Mouse (Mus musculus): Measurements from ENCODE around the gene Nhlh1. TPM values are rescaled to one million over a fixed set of nuclear protein-coding genes. Genes with fewer than 3 reads are reported as not detected.

Nhlh1 gene
- polyA plus RNA-seq, 1 experiment from 2014 or later, result 10.8 TPM

DNA sequence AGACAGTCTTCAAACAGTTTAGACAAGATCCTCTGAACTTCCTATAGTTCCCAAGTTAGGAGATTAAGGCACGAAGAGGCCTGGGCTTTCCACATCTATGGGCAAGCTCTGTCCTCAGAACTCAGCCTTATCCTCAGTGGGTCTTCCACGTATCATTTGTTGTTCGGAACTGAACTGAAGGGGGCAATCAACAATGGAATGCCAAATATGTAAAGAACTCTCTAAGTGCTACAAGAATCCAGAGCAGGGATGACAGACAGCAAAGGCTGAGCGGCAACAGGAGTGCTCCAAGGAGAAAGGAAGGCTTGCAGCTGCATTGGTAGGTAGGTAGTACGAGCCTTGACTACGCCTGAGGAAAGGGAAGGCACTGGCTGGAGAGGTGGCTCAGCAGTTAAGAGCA, 12.9 kb upstream of the Nhlh1 start:
- H3K36me3 ChIP-seq, result peaks cover 99% of the 10 kb centered on the region
- no peak overlapping the region for H3K4me3 ChIP-seq
- H3K27me3 ChIP-seq, result no peaks in the 10 kb centered on the region
- peaks cover 6% of the 10 kb centered on the region for H3K4me1 ChIP-seq (replicated peaks)
- no peaks in the 10 kb centered on the region for H3K9me3 ChIP-seq
- no peak overlapping the region for H3K4me2 ChIP-seq
- no peak for ATAC-seq (ENCODE audit: low read depth)
- no peak overlapping the region for H3K9ac ChIP-seq
- no peak overlapping the region for H3K27ac ChIP-seq (replicated peaks)
- WGBS, result 88% methylated on average over 6 of the region's 6 CpGs

DNA sequence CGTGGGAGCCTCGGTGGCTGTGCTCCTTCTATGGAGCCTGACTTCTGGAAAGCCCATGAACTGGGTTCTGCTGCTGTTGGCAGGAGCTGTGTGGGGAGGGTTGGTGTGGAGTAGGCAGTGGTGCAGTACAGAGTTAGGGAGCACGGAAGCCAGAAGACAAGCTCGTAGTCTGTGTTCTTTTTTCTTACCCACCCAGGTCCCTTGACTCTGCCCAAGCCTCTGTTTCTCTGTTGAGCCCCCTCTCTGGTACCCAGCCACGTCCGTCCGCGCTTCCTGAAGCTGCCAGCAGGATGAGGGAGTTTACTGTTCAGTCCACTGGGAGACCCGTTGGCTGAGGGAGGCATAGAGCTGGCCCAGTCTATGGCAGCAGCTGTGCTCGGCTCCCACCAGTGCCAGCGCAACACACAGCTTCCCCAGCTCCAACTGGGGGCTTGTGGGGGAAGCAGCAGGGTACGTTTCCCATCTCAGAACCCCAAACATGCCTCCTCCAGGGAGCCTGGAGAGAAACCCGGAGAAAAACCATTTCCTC, 7.3 kb upstream of the Nhlh1 start:
- peaks cover 51% of the 10 kb centered on the region for H3K4me1 ChIP-seq (replicated peaks)
- no peak overlapping the region for H3K4me3 ChIP-seq
- peaks cover 55% of the 10 kb centered on the region for H3K36me3 ChIP-seq
- no peak overlapping the region for H3K4me2 ChIP-seq
- H3K9ac ChIP-seq, result 0 out of 2 replicates have a peak overlapping the region, but pooled peaks have one; percentile 41
- H3K27me3 ChIP-seq, result no peaks in the 10 kb centered on the region
- 44% methylated on average over 13 of the region's 13 CpGs for WGBS
- no peaks in the 10 kb centered on the region for H3K9me3 ChIP-seq
- peak overlapping the region; percentile 86 for H3K27ac ChIP-seq (replicated peaks)
- peak; percentile 69 for ATAC-seq (ENCODE audit: low read depth)

DNA sequence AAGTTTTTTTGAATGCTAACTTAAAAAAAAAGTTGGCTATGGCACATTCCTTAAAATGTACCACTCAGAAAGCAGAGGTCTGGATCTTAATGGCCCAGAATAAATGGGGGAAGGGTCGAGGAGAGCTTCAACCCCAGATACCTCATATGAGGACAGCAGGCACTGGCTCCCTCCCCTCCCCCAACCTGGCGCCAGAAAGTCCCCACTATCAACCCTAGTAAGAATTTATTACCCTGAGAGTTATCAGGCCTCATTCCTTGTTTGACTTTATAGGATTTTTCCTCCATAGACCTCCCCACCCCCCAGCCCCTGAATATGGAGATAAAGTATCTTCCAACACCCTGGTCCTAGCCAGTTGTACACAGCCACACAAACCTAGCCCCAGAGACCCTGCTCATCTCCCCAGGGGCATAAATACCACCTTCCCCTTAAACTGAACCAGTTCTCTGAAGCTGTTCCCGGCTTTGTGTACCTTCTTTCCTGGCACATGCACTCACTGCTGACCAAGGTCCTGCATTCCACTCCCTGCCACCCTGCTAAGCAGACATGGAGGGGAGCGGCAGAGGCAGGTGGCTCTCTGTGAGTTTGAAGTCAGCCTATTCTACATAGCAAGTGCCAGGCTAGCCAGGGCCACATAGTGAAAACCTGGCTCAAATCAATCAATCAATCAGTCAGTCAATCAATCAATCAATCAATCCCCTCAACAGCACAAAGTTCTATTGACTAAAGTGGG, 6.1 kb upstream of the Nhlh1 start:
- H3K27me3 ChIP-seq, result no peaks in the 10 kb centered on the region
- peaks cover 43% of the 10 kb centered on the region for H3K36me3 ChIP-seq
- WGBS, result 29% methylated on average over 4 of the region's 4 CpGs
- no peaks in the 10 kb centered on the region for H3K9me3 ChIP-seq
- peaks cover 63% of the 10 kb centered on the region for H3K4me1 ChIP-seq (replicated peaks)
- H3K27ac ChIP-seq (replicated peaks), result no peak overlapping the region; the same call in 1 of the 2 replicates
- H3K4me3 ChIP-seq, result no peak overlapping the region
- no peak overlapping the region for H3K9ac ChIP-seq
- no peak for ATAC-seq (ENCODE audit: low read depth)
- H3K4me2 ChIP-seq, result no peak overlapping the region

DNA sequence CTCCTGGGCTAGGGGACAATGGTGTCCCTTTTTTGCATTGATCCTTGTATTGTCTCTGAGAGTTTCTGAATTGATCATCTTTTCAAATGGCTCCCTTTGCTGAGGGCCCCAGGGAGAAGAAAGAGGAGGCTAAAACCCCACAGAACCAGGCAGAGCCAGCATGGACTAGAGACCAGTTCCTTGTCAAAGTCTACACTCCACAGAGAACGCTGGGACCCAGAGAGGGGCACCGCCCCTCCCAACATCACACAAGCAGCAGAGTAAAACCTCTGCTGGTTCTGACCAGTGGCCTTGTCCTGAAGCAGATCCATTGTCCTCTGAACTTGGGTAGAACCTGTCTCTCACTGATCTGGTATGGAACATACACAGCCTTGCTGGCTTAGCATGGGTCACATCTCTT, 4.7 kb upstream of the Nhlh1 start:
- Histone ChIP-seq H3K4me3 (no peak overlapping the region), H3K4me1 (replicated peaks) (peaks cover 76% of the 10 kb centered on the region), H3K27ac (replicated peaks) (peak overlapping the region; percentile 89), H3K27me3 (no peaks in the 10 kb centered on the region), H3K9ac (no peak overlapping the region), H3K36me3 (peaks cover 29% of the 10 kb centered on the region), H3K4me2 (no peak overlapping the region), H3K9me3 (no peaks in the 10 kb centered on the region)
- no peak for ATAC-seq (ENCODE audit: low read depth)
- 83% methylated on average over 2 of the region's 2 CpGs for WGBS

DNA sequence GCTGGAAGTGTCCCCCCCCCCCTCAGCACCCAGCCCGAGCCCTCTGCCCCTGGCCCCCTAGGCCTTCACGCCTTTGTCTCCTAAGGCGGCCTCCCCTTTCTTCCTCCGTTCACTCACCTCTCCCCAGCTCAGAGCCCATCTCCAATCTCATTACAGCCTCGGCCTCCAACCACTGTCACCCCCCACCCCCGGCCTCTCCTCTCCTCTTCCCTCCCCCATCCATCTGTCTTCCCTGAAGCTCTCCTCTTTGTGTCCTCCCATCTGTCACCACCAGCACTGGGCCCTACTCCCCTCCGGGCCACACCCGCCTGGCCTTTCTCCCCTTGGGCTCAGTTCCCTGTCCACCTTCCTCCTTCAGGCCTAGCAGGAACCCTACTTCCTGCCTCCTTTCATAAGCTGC, 3.8 kb upstream of the Nhlh1 start:
- H3K9ac ChIP-seq, result peak overlapping the region; percentile 34; the same call in 1 of the 2 replicates
- 5% methylated on average over 8 of the region's 8 CpGs for WGBS
- H3K4me2 ChIP-seq, result peak overlapping the region; percentile 29; the same call in 1 of the 2 replicates
- peaks cover 83% of the 10 kb centered on the region for H3K4me1 ChIP-seq (replicated peaks)
- peaks cover 21% of the 10 kb centered on the region for H3K36me3 ChIP-seq
- no peak overlapping the region for H3K4me3 ChIP-seq
- H3K27me3 ChIP-seq, result no peaks in the 10 kb centered on the region
- H3K27ac ChIP-seq (replicated peaks), result peak overlapping the region; percentile 89
- H3K9me3 ChIP-seq, result no peaks in the 10 kb centered on the region
- ATAC-seq (ENCODE audit: low read depth), result peak; percentile 17

DNA sequence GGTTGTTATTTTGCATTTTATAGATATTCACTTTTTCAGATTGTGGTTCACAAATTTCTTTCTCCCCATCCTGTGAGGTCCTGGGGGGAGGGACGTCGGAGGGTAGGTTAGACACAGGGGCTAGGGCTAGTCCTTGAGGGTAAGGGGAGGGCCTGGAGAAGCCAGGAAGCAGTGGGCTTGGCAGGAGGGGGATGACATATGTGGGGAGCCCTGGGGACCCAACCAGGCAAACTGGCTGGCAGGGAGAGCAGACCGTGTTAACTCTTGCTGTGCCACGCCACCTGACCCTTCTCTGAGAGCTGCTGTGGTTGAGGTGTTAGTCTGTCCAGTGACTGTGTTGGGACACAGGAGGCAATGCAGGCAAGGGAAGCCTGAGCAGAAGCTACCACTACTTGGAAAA, 3.3 kb upstream of the Nhlh1 start:
- WGBS, result 27% methylated on average over 4 of the region's 4 CpGs
- Histone ChIP-seq H3K27ac (replicated peaks) (peak overlapping the region; percentile 89), H3K27me3 (no peaks in the 10 kb centered on the region), H3K4me1 (replicated peaks) (peaks cover 87% of the 10 kb centered on the region), H3K4me3 (no peak overlapping the region), H3K9ac (peak overlapping the region; percentile 34; the same call in 1 of the 2 replicates), H3K36me3 (peaks cover 16% of the 10 kb centered on the region), H3K9me3 (no peaks in the 10 kb centered on the region), H3K4me2 (peak overlapping the region; percentile 29; the same call in 1 of the 2 replicates)
- peak; percentile 41; the same call in 1 of the 2 replicates for ATAC-seq (ENCODE audit: low read depth)

DNA sequence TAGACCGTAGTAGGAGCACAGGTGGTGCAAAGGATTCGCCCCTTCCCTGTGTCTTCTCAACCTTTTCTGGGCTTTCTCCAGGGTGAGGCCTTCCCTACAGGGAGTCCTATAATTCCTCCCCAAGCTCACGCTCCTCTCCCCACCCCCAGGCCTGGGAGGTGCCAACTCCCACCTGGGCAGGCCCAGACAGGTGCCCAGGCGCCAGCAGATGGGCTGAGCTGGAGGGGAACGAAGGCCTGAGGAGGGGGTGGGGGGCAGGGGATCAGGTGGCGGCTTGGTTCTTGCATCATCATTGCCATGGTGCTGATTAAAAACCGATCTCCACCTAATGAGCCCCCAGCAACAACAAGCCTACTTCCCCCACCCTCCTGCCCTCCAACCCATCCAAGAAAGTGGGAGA, 1.5 kb upstream of the Nhlh1 start:
- Histone ChIP-seq H3K27ac (replicated peaks) (peak overlapping the region; percentile 89), H3K36me3 (no peaks in the 10 kb centered on the region), H3K4me2 (0 out of 2 replicates have a peak overlapping the region, but pooled peaks have one; percentile 34), H3K4me3 (no peak overlapping the region), H3K4me1 (replicated peaks) (peaks cover 85% of the 10 kb centered on the region), H3K9me3 (no peaks in the 10 kb centered on the region), H3K9ac (no peak overlapping the region), H3K27me3 (no peaks in the 10 kb centered on the region)
- 33% methylated on average over 7 of the region's 7 CpGs for WGBS
- ATAC-seq (ENCODE audit: low read depth), result no peak; the same call in 1 of the 2 replicates

DNA sequence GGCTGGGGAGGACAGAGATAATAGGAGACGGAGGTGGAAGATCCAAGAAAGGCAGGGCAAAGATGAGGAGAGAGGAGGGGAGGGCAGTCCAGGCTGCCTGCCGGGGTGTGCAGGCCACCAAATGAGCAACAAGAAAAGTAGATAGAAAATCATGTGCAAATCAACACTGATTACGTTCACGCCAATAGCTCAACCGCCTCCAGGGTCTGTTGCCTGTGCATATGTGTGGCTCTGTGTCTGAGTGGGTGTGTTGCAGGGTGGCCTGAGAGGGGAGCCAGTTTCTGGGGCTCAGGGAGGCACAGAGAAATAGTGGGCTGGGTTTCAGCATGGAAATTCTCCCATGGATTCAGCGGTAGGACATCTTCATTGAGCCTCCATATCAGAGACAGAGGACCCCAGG, 948 bp upstream of the Nhlh1 start:
- H3K27ac ChIP-seq (replicated peaks), result peak overlapping the region; percentile 89
- H3K4me1 ChIP-seq (replicated peaks), result peaks cover 86% of the 10 kb centered on the region
- H3K9me3 ChIP-seq, result no peaks in the 10 kb centered on the region
- no peak overlapping the region for H3K4me3 ChIP-seq
- H3K36me3 ChIP-seq, result no peaks in the 10 kb centered on the region
- H3K9ac ChIP-seq, result peak overlapping the region; percentile 26; the same call in 1 of the 2 replicates
- H3K27me3 ChIP-seq, result no peaks in the 10 kb centered on the region
- 37% methylated on average over 6 of the region's 6 CpGs for WGBS
- H3K4me2 ChIP-seq, result peak overlapping the region; percentile 34
- peak; percentile 6; the same call in 1 of the 2 replicates for ATAC-seq (ENCODE audit: low read depth)

DNA sequence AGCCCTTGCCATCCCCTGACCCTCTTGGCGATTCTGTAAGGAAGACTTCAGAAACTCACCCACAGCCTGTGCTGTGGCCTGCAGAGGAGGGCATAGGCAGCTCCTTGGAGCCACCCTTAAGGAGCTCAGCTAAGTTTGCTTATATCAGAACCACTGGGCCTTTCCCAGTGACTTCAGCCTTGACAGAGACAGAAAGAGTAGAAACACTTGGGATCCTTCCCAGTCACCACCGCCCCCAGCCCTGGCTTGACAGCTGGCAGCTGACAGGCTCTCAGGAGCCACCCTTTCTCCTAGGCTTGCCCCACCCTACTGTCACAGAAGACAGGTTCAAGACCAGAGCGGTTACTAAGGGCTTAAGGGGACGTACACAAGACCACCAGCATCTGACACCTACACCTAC, 1.1 kb downstream of the Nhlh1 start:
- Histone ChIP-seq H3K4me3 (peak overlapping the region; percentile 50), H3K9ac (peak overlapping the region; percentile 78), H3K36me3 (no peaks in the 10 kb centered on the region), H3K27ac (replicated peaks) (0 out of 2 replicates have a peak overlapping the region, but pooled peaks have one; percentile 18), H3K4me1 (replicated peaks) (peaks cover 86% of the 10 kb centered on the region), H3K9me3 (no peaks in the 10 kb centered on the region), H3K4me2 (peak overlapping the region; percentile 86), H3K27me3 (no peaks in the 10 kb centered on the region)
- whole genome bisulfite sequencing, result 69% methylated on average over 4 of the region's 4 CpGs
- ATAC-seq (ENCODE audit: low read depth), result no peak

DNA sequence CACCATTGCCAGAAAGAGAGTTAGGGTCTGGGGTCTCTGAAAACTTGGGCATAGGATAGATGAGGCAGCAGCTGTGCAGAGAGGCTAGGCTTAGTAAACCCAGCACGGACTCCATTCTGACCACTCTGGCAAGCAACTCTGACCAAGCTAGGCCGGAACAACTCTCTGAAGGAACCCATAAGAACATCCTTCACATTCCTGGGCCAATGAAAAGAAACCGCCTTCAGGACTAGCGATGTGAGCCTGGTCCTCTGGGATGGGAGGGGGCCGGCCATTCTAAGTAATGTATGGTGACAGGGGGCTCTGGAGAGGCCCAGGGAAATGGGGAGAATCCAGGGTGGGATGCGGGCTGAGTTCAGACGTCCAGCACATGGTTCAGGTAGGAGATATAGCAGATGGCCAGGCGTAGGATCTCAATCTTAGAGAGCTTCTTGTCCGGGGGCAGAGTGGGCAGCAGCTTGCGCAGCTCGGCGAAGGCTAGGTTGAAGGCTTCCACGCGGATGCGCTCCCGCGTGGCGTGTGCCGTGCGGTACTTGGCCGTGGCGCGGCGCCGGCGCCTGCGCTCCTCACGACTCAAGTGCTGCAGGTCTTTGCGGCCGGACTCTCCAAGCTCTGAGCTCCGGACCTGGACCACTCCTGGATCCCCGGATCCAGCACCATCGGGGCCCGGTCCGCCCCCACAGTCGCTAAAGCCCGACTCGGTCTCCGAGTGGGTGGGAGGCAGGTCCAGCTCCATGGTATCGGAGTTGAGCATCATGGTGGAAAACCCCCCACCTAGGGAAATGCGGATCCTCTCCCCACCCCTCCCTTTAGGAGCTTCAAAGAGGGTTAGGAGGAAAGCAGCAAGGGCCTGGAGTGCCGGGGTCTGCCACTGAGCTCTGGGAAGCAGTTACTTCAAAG, 3.6 kb downstream of the Nhlh1 start:
- peak overlapping the region; percentile 38; the same call in 1 of the 2 replicates for H3K27ac ChIP-seq (replicated peaks)
- H3K36me3 ChIP-seq, result no peaks in the 10 kb centered on the region

DNA sequence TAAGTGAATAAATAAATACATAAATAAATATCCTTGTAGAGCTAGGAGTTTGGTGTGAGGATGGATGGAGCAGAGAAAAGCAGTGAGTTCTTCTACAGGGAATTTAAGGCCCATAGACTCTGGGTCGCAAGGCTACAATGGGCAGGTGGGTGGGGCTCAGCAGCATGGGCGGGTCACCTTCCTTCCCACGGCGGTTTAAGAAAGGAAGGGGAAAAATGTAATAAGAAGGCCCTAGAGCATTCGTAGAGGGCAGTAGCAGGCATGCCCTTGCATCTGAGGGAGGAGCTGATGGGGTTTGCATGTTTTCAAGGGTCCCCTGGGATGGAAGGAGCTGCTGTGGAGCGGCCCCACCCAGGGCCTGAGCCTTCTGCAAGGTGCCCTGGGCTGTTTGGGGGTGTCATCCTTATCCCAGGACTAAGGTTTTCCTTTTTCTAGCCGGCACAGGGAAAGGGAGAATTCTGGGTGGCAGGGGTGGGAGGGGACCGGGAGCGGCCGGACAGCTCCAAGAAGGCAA, 4.5 kb downstream of the Nhlh1 start:
- Histone ChIP-seq H3K9me3 (no peaks in the 10 kb centered on the region), H3K4me3 (peak overlapping the region; percentile 50), H3K27ac (replicated peaks) (0 out of 2 replicates have a peak overlapping the region, but pooled peaks have one; percentile 14), H3K4me2 (peak overlapping the region; percentile 86), H3K36me3 (no peaks in the 10 kb centered on the region), H3K4me1 (replicated peaks) (peaks cover 80% of the 10 kb centered on the region), H3K9ac (peak overlapping the region; percentile 78), H3K27me3 (no peaks in the 10 kb centered on the region)
- 9% methylated on average over 10 of the region's 10 CpGs for WGBS
- no peak for ATAC-seq (ENCODE audit: low read depth)

More for the DNA sequence above, 3.6 kb downstream of the Nhlh1 start:
- peak overlapping the region; percentile 50 for H3K4me3 ChIP-seq
- H3K9me3 ChIP-seq, result no peaks in the 10 kb centered on the region
- H3K4me1 ChIP-seq (replicated peaks), result peaks cover 80% of the 10 kb centered on the region
- peak overlapping the region; percentile 86 for H3K4me2 ChIP-seq
- 3% methylated on average over 42 of the region's 42 CpGs for WGBS
- H3K27me3 ChIP-seq, result no peaks in the 10 kb centered on the region
- H3K9ac ChIP-seq, result peak overlapping the region; percentile 78
- 0 out of 2 replicates have a peak, but pooled peaks have one; percentile 24 for ATAC-seq (ENCODE audit: low read depth)

All from neural tube, embryonic 13.5 days (tissue).